Mouse (Mus musculus) cerebellum, postnatal 25 days (tissue): ENCODE results near the gene Sh2d3c.

ENCODE experiments used
- DNase-seq, 2 experiments: peaks; one replicate each; pipeline ENCODE4 v3.0.0; 2021; ENCODE audit warnings: mixed read lengths in 2 of 2

The Sh2d3c gene

GRCm38 (mm10) chr2:32727435-32727834 is 6.6 kb downstream of the Sh2d3c start:
- DNase-seq: peak; percentile 83 to 86

GRCm38 (mm10) chr2:32728463-32728862 is 7.6 kb downstream of the Sh2d3c start:
- DNase-seq: no peak

GRCm38 (mm10) chr2:32729547-32729946 is 8.7 kb downstream of the Sh2d3c start:
- DNase-seq: no peak

- DNase-seq: no peak
Observed at GRCm38 (mm10) chr2:32730854-32731253, 10.0 kb downstream of the Sh2d3c start.

GRCm38 (mm10) chr2:32731911-32732310 is 11.1 kb downstream of the Sh2d3c start:
- no peak for DNase-seq

GRCm38 (mm10) chr2:32732695-32733094 is 11.8 kb downstream of the Sh2d3c start:
- DNase-seq: no peak

GRCm38 (mm10) chr2:32734480-32734879 is 13.6 kb downstream of the Sh2d3c start:
- DNase-seq: no peak

- no peak for DNase-seq
Observed at GRCm38 (mm10) chr2:32734933-32735332, 14.1 kb downstream of the Sh2d3c start.

GRCm38 (mm10) chr2:32736306-32736829 is 15.5 kb downstream of the Sh2d3c start:
- no peak for DNase-seq

GRCm38 (mm10) chr2:32737008-32737407 is 16.2 kb downstream of the Sh2d3c start:
- DNase-seq: no peak

GRCm38 (mm10) chr2:32739311-32739710 is 18.5 kb downstream of the Sh2d3c start:
- no peak for DNase-seq

- no peak for DNase-seq
Observed at GRCm38 (mm10) chr2:32740916-32741272, 20.0 kb downstream of the Sh2d3c start, which contains the start of gene 6330409D20Rik. Gene 6330409D20Rik, minus strand, starts transcription at chr2:32741016.

- peak; percentile 85 to 90 for DNase-seq
Observed at GRCm38 (mm10) chr2:32741273-32742172, 20.7 kb downstream of the Sh2d3c start.

- DNase-seq: peak; percentile 94 to 96
Observed at GRCm38 (mm10) chr2:32742173-32742531, 21.3 kb downstream of the Sh2d3c start.

GRCm38 (mm10) chr2:32744272-32744982 is 23.6 kb downstream of the Sh2d3c start:
- DNase-seq: no peak

GRCm38 (mm10) chr2:32749082-32749481 is 28.2 kb downstream of the Sh2d3c start:
- no peak for DNase-seq

GRCm38 (mm10) chr2:32750199-32750598 is 29.3 kb downstream of the Sh2d3c start:
- no peak for DNase-seq

- no peak for DNase-seq
Observed at GRCm38 (mm10) chr2:32750887-32751664, 30.2 kb downstream of the Sh2d3c start.

GRCm38 (mm10) chr2:32751665-32752033 is 30.8 kb downstream of the Sh2d3c start:
- DNase-seq: no peak

GRCm38 (mm10) chr2:32752181-32752580 is 31.3 kb downstream of the Sh2d3c start:
- no peak for DNase-seq

- DNase-seq: no peak
Observed at GRCm38 (mm10) chr2:32756674-32757055, 35.8 kb downstream of the Sh2d3c start.

- DNase-seq: peak; percentile 94 to 97
Observed at GRCm38 (mm10) chr2:32757056-32757845, 36.4 kb downstream of the Sh2d3c start, which contains the start of gene Tor2a. Gene Tor2a, plus strand, starts transcription at chr2:32757234.
